Mouse (Mus musculus) midbrain, embryonic 16.5 days (tissue): ENCODE measurements around the gene Ephb4. TPM values are rescaled to one million over a fixed set of nuclear protein-coding genes. Genes with fewer than 3 reads are reported as not detected.

Source experiments
- ATAC-seq: fragments of 200-750 bp; cut with Nextera tagmentation; 2 replicates; pipeline ENCODE4 v1.8.0; 2017; ENCODE audit warnings: moderate TSS enrichment
- H3K27ac ChIP-seq: fragments of 300-500 bp; sonication (generic); 2 replicates; pipeline ENCODE4 v1.5.1; 2014; ENCODE audit warnings: mild to moderate bottlenecking, low read length, mixed read lengths
- H3K27me3 ChIP-seq: fragments of 300-500 bp; sonication (generic); 2 replicates; pipeline ENCODE4 v1.6.1; 2014; ENCODE audit warnings: low read depth, low read length, mixed read lengths; ENCODE audit not compliant: control insufficient read depth, insufficient read depth
- H3K36me3 ChIP-seq: fragments of 300-500 bp; sonication (generic); 2 replicates; pipeline ENCODE4 v1.6.1; 2014; ENCODE audit warnings: mild to moderate bottlenecking, low read length, moderate library complexity, mixed read lengths; ENCODE audit not compliant: control insufficient read depth, insufficient read depth
- H3K4me1 ChIP-seq: fragments of 300-500 bp; sonication (generic); 2 replicates; pipeline ENCODE4 v1.6.1; 2014; ENCODE audit warnings: mild to moderate bottlenecking, low read length, mixed read lengths; ENCODE audit not compliant: control insufficient read depth, insufficient read depth
- H3K4me2 ChIP-seq: fragments of 300-500 bp; sonication (generic); 2 replicates; pipeline ENCODE4 v1.6.1; 2014; ENCODE audit warnings: mild to moderate bottlenecking, low read length, mixed read lengths
- H3K4me3 ChIP-seq: fragments of 300-500 bp; sonication (generic); 2 replicates; pipeline ENCODE4 v1.5.1; 2014; ENCODE audit warnings: low read depth, mild to moderate bottlenecking, low read length, moderate library complexity, mixed read lengths
- H3K9ac ChIP-seq: fragments of 300-500 bp; sonication (generic); 2 replicates; pipeline ENCODE4 v1.6.1; 2014; ENCODE audit warnings: low read depth, low read length, mixed read lengths
- H3K9me3 ChIP-seq: fragments of 300-500 bp; sonication (generic); replicated peaks from 2 replicates; pipeline ENCODE4 v1.6.1; 2014; ENCODE audit warnings: mild to moderate bottlenecking, low read length, mixed read lengths; ENCODE audit not compliant: control insufficient read depth, poor library complexity, severe bottlenecking
- WGBS: fragments of 180-500 bp; shearing (Covaris S2); extraction: QIAGEN DNeasy Blood & Tissue Kit; methylation state at CpG from one replicate; pipeline ENCODE4 v1.1.7; 2014; 5-methylcytosine and 5-hydroxymethylcytosine counted together
- polyA plus RNA-seq: library from polyadenylated mRNA; unstranded; fragments of >200 nt; fragmentation: Nextera tagmentation; extraction: Ambion mirVana; gene quantifications from 2 replicates; pipeline ENCODE4 v1.2.1, GENCODE M21; 2015

Gene Ephb4
- polyA plus RNA-seq, 1 experiment from 2014 or later: 4.8 TPM

DNA sequence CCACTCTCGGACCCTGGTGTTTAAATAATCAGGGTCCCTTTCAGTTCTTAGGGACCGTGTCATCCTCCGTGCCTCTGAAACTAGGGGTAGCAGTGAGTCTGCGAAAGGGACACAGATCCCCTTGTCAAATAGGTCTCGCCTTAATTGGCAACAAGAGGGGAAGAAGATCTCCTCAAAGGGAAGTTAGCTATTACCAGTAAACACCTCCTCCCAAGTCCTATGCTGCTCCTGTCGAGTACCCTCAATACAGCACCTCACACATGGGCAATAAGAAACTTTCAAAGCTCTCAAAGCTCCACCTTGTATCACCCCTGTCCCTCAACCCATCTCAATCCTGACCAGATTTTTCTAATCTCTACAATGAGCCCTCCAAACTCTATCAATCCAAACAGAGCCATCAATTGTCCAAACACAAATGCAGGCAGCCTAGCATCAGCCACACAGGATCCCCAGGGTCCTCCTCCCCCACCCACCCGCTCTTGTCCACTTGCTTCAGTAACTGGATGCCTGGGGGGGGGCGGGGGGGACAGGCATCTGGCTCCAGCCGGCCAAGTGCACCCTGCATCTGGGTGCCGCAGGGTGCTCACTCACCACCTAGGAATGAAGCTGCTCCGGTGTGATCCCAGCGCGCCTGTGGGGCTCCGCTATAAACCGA, 16.9 kb upstream of the Ephb4 start:
- Histone ChIP-seq H3K27ac (peak overlapping the region; percentile 62; the same call in 1 of the 2 replicates), H3K27me3 (no peaks in the 10 kb centered on the region), H3K4me2 (peak overlapping the region; percentile 65), H3K4me3 (peak overlapping the region; percentile 59), H3K4me1 (peaks cover 17% of the 10 kb centered on the region), H3K9me3 (no peaks in the 10 kb centered on the region), H3K9ac (peak overlapping the region; percentile 80), H3K36me3 (peaks cover 4% of the 10 kb centered on the region; the same call in 1 of the 2 replicates)
- 16% methylated on average over 14 of the region's 15 CpGs for WGBS
- ATAC-seq: no peak

- 1% methylated on average over 44 of the region's 44 CpGs for WGBS
- peak; percentile 89 for ATAC-seq
- H3K4me2 ChIP-seq: peak within 1 kb of the TSS; percentile 65
These were observed 16.3 kb upstream of the Ephb4 start, which contains the start of gene Slc12a9 for GRCm38 (mm10) chr5:137333512-137334174. TSS of gene Slc12a9 (minus strand) at chr5:137333597.

GRCm38 (mm10) chr5:137334317-137334716, 15.6 kb upstream of the Ephb4 start:
- 51% methylated on average over 10 of the region's 10 CpGs for WGBS
- Histone ChIP-seq H3K4me3 (peak overlapping the region; percentile 59), H3K27ac (peak overlapping the region; percentile 14; the same call in 1 of the 2 replicates)

More at GRCm38 (mm10) chr5:137333512-137334174, 16.3 kb upstream of the Ephb4 start, which contains the start of gene Slc12a9:
- Histone ChIP-seq H3K36me3 (no peaks in the 10 kb centered on the region), H3K4me3 (peak within 1 kb of the TSS; percentile 59), H3K27me3 (no peaks in the 10 kb centered on the region), H3K9me3 (no peaks in the 10 kb centered on the region), H3K9ac (peak within 1 kb of the TSS; percentile 80), H3K4me1 (peaks cover 18% of the 10 kb centered on the region), H3K27ac (peak within 1 kb of the TSS; percentile 62)

GRCm38 (mm10) chr5:137335066-137335465, 14.8 kb upstream of the Ephb4 start:
- H3K4me1 ChIP-seq: peaks cover 32% of the 10 kb centered on the region
- H3K4me2 ChIP-seq: no peak overlapping the region
- 54% methylated on average over 6 of the region's 6 CpGs for WGBS
- no peaks in the 10 kb centered on the region for H3K36me3 ChIP-seq
- no peak overlapping the region for H3K4me3 ChIP-seq
- H3K9ac ChIP-seq: no peak overlapping the region
- no peaks in the 10 kb centered on the region for H3K9me3 ChIP-seq
- no peak for ATAC-seq
- H3K27ac ChIP-seq: no peak overlapping the region
- no peaks in the 10 kb centered on the region for H3K27me3 ChIP-seq

More at GRCm38 (mm10) chr5:137334317-137334716, 15.6 kb upstream of the Ephb4 start:
- H3K4me2 ChIP-seq: peak overlapping the region; percentile 65
- H3K36me3 ChIP-seq: no peaks in the 10 kb centered on the region
- no peak overlapping the region for H3K9ac ChIP-seq
- no peak for ATAC-seq
- peaks cover 24% of the 10 kb centered on the region for H3K4me1 ChIP-seq
- no peaks in the 10 kb centered on the region for H3K27me3 ChIP-seq
- H3K9me3 ChIP-seq: no peaks in the 10 kb centered on the region

DNA sequence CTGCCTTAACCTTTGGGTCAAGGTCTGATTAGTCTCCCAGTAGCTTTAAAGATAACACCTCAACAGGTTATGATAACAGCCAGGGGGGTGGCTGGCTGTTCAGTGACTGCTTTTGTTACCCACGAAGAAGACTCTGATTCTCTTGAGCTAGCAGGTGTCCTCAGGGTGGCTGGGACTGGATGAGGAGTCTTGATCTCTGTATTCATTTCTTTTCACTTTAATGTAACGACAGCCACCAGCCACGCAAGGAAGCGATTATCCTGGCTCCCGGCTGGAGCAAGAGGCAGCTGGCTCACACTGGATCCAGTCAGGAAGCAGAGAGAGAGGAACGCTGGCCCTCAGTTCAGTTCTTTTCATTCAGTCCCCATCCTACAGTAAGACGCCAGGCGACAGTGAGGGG, 12.7 kb upstream of the Ephb4 start:
- no peak for ATAC-seq
- 0 out of 2 replicates have a peak overlapping the region, but pooled peaks have one; percentile 41 for H3K9ac ChIP-seq
- 54% methylated on average over 8 of the region's 8 CpGs for WGBS

DNA sequence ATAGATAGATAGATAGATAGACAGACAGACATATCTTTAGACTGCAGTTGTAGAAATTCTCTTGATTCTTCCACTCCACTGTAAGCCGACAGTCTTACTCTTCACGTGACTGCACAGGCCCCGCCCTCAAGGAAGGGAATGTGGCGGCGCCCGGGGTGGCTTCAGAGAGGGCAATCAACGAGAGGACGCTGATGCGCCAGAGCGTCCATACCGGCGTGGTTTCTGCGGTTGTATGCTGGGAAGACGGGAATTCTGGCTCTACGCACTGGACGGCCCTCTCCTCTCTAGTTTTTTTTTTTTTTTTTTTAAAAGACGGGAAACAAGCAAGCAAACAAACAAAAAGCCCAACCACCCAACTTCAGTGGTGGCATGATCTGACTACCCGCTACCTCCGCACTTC, 11.7 kb upstream of the Ephb4 start:
- Histone ChIP-seq H3K27me3 (no peaks in the 10 kb centered on the region), H3K36me3 (no peaks in the 10 kb centered on the region), H3K9ac (peak overlapping the region; percentile 74), H3K4me2 (peak overlapping the region; percentile 93), H3K27ac (peak overlapping the region; percentile 82), H3K4me3 (peak overlapping the region; percentile 37), H3K9me3 (no peaks in the 10 kb centered on the region), H3K4me1 (peaks cover 21% of the 10 kb centered on the region)
- WGBS: under 1% methylated on average over 19 of the region's 19 CpGs
- peak; percentile 82 for ATAC-seq

More for the DNA sequence above, 12.7 kb upstream of the Ephb4 start:
- Histone ChIP-seq H3K4me3 (no peak overlapping the region), H3K9me3 (no peaks in the 10 kb centered on the region), H3K4me2 (no peak overlapping the region), H3K27me3 (no peaks in the 10 kb centered on the region), H3K27ac (no peak overlapping the region), H3K4me1 (peaks cover 30% of the 10 kb centered on the region), H3K36me3 (no peaks in the 10 kb centered on the region)

GRCm38 (mm10) chr5:137338663-137339289, 11.1 kb upstream of the Ephb4 start:
- Histone ChIP-seq H3K4me2 (peak overlapping the region; percentile 93), H3K36me3 (no peaks in the 10 kb centered on the region), H3K4me3 (peak overlapping the region; percentile 37), H3K4me1 (peaks cover 21% of the 10 kb centered on the region), H3K9ac (peak overlapping the region; percentile 74), H3K27me3 (no peaks in the 10 kb centered on the region), H3K27ac (peak overlapping the region; percentile 82), H3K9me3 (no peaks in the 10 kb centered on the region)
- peak; percentile 23 for ATAC-seq
- 1% methylated on average over 11 of the region's 11 CpGs for WGBS

DNA sequence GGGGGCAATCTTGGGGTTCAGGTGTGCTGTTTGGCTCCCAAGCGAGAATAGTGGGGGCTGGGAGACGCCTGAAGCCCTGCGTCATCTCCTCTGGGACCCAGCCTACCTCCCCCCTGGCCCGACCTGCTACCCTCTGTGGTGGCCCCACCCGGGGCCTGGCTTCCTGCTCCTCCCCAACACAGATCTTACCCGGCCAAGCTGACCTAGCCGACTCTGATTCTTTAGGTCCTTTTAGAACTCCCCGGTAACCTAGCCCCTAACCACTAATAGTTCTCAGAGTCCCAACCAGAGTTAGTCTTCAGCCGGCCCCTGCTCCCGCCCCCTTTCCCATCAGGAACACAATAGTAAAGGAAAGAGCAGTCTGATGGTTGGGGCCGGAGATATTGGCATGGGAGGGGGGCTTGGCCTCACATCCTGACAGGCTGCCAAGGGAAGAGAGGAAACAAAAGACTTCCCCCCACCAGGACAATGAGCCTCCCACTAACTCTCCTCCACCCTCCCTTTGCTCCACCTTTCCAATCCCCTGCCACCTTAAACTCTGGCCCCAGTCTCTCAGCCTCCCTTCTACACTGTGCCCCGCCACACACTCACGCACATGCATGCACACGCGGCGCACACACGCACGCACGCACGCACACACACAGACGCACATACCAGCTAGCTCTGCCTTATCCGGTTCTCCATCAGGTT, 10.5 kb upstream of the Ephb4 start:
- H3K4me3 ChIP-seq: peak overlapping the region; percentile 37
- ATAC-seq: peak; percentile 73

More for the DNA sequence above, 10.5 kb upstream of the Ephb4 start:
- Histone ChIP-seq H3K9ac (peak overlapping the region; percentile 74), H3K36me3 (no peaks in the 10 kb centered on the region), H3K27ac (peak overlapping the region; percentile 82), H3K4me2 (peak overlapping the region; percentile 93), H3K9me3 (no peaks in the 10 kb centered on the region), H3K4me1 (peaks cover 19% of the 10 kb centered on the region), H3K27me3 (no peaks in the 10 kb centered on the region)
- WGBS: 3% methylated on average over 21 of the region's 22 CpGs
